Mouse (Mus musculus) forebrain, embryonic 16.5 days (tissue): ENCODE measurements around the gene Ppil6. TPM values are rescaled to one million over a fixed set of nuclear protein-coding genes. Genes with fewer than 3 reads are reported as not detected.

Source experiments
- ATAC-seq: fragments of 200-750 bp; cut with Nextera tagmentation; 2 replicates; pipeline ENCODE4 v1.8.0; 2017; ENCODE audit warnings: mild to moderate bottlenecking, moderate library complexity
- H3K27ac ChIP-seq: fragments of 300-500 bp; sonication (generic); 2 replicates; pipeline ENCODE4 v1.5.1; 2014; ENCODE audit warnings: low read length, control low read depth
- H3K27me3 ChIP-seq: fragments of 300-500 bp; sonication (generic); replicated peaks from 2 replicates; pipeline ENCODE4 v1.6.1; 2014; ENCODE audit warnings: low read length; ENCODE audit not compliant: control insufficient read depth, insufficient read depth
- H3K36me3 ChIP-seq: fragments of 300-500 bp; sonication (generic); 2 replicates; pipeline ENCODE4 v1.6.1; 2014; ENCODE audit not compliant: control insufficient read depth, insufficient read depth
- H3K4me1 ChIP-seq: fragments of 300-500 bp; sonication (generic); replicated peaks from 2 replicates; pipeline ENCODE4 v1.6.1; 2014; ENCODE audit warnings: low read length; ENCODE audit not compliant: control insufficient read depth, insufficient read depth
- H3K4me2 ChIP-seq: fragments of 300-500 bp; sonication (generic); 2 replicates; pipeline ENCODE4 v1.6.1; 2014; ENCODE audit warnings: mild to moderate bottlenecking, low read length, control low read depth
- H3K4me3 ChIP-seq: fragments of 300-500 bp; sonication (generic); replicated peaks from 2 replicates; pipeline ENCODE4 v1.5.1; 2014; ENCODE audit warnings: mild to moderate bottlenecking, low read length, control low read depth
- H3K9ac ChIP-seq: fragments of 300-500 bp; sonication (generic); replicated peaks from 2 replicates; pipeline ENCODE4 v1.6.1; 2014; ENCODE audit warnings: low read depth, low read length, control low read depth
- H3K9me3 ChIP-seq: fragments of 300-500 bp; sonication (generic); 2 replicates; pipeline ENCODE4 v1.6.1; 2016; ENCODE audit warnings: low read length; ENCODE audit not compliant: control insufficient read depth
- WGBS: fragments of 180-500 bp; shearing (Covaris S2); extraction: QIAGEN DNeasy Blood & Tissue Kit; methylation state at CpG from one replicate; pipeline ENCODE4 v1.1.7; 2014; 5-methylcytosine and 5-hydroxymethylcytosine counted together
- polyA plus RNA-seq: library from polyadenylated mRNA; unstranded; fragments of >200 nt; fragmentation: Nextera tagmentation; extraction: Ambion mirVana; gene quantifications from 2 replicates; pipeline ENCODE4 v1.2.1, GENCODE M21; 2015

The Ppil6 gene
- polyA plus RNA-seq, 1 experiment from 2014 or later, result 2.1 TPM

GRCm38 (mm10) chr10:41537983-41538330, 47.7 kb downstream of the Ppil6 start:
- Histone ChIP-seq H3K4me1 (no peaks in the 10 kb centered on the region), H3K9me3 (no peaks in the 10 kb centered on the region), H3K36me3 (peaks cover 10% of the 10 kb centered on the region; the same call in 1 of the 2 replicates), H3K9ac (no peak overlapping the region), H3K4me3 (no peak overlapping the region), H3K27ac (no peak overlapping the region), H3K4me2 (no peak overlapping the region), H3K27me3 (no peaks in the 10 kb centered on the region)
- ATAC-seq, result no peak
- WGBS, result 97% methylated on average over 3 of the region's 3 CpGs

GRCm38 (mm10) chr10:41538986-41539385, 48.7 kb downstream of the Ppil6 start:
- Histone ChIP-seq H3K4me2 (no peak overlapping the region), H3K4me3 (no peak overlapping the region), H3K9me3 (no peaks in the 10 kb centered on the region), H3K9ac (no peak overlapping the region), H3K4me1 (no peaks in the 10 kb centered on the region), H3K36me3 (0 out of 2 replicates have a peak, but pooled peaks cover 10% of the 10 kb centered on the region), H3K27ac (no peak overlapping the region), H3K27me3 (no peaks in the 10 kb centered on the region)
- ATAC-seq, result no peak
- 96% methylated on average over 4 of the region's 4 CpGs for WGBS

- H3K4me2 ChIP-seq, result no peak overlapping the region
- WGBS, result 96% methylated on average over 6 of the region's 6 CpGs
- no peak for ATAC-seq
- no peaks in the 10 kb centered on the region for H3K9me3 ChIP-seq
- no peak overlapping the region for H3K27ac ChIP-seq
- no peak overlapping the region for H3K9ac ChIP-seq
- no peak overlapping the region for H3K4me3 ChIP-seq
- peaks cover 5% of the 10 kb centered on the region; the same call in 1 of the 2 replicates for H3K4me1 ChIP-seq
- H3K36me3 ChIP-seq, result 0 out of 2 replicates have a peak, but pooled peaks cover 3% of the 10 kb centered on the region
- no peaks in the 10 kb centered on the region for H3K27me3 ChIP-seq
Measured at GRCm38 (mm10) chr10:41542057-41542456, 51.8 kb downstream of the Ppil6 start.

GRCm38 (mm10) chr10:41543439-41543838, 53.2 kb downstream of the Ppil6 start:
- H3K27me3 ChIP-seq, result no peaks in the 10 kb centered on the region
- no peak overlapping the region for H3K27ac ChIP-seq
- no peak overlapping the region for H3K4me3 ChIP-seq
- no peak overlapping the region for H3K4me2 ChIP-seq
- no peaks in the 10 kb centered on the region for H3K36me3 ChIP-seq
- 87% methylated on average over 4 of the region's 4 CpGs for WGBS
- no peak for ATAC-seq
- H3K9ac ChIP-seq, result no peak overlapping the region
- no peaks in the 10 kb centered on the region for H3K9me3 ChIP-seq
- H3K4me1 ChIP-seq, result peaks cover 5% of the 10 kb centered on the region; the same call in 1 of the 2 replicates

- Histone ChIP-seq H3K4me3 (no peak overlapping the region), H3K4me2 (no peak overlapping the region), H3K9me3 (no peaks in the 10 kb centered on the region), H3K36me3 (no peaks in the 10 kb centered on the region), H3K27ac (no peak overlapping the region), H3K9ac (no peak overlapping the region), H3K27me3 (no peaks in the 10 kb centered on the region), H3K4me1 (peaks cover 5% of the 10 kb centered on the region; the same call in 1 of the 2 replicates)
- ATAC-seq, result no peak
- WGBS, result 62% methylated on average over 2 of the region's 2 CpGs
Measured at GRCm38 (mm10) chr10:41543844-41544243, 53.6 kb downstream of the Ppil6 start.

- Histone ChIP-seq H3K4me2 (no peak overlapping the region), H3K9ac (no peak overlapping the region), H3K27me3 (no peaks in the 10 kb centered on the region), H3K27ac (no peak overlapping the region), H3K4me1 (peaks cover 5% of the 10 kb centered on the region; the same call in 1 of the 2 replicates), H3K4me3 (no peak overlapping the region), H3K36me3 (no peaks in the 10 kb centered on the region), H3K9me3 (peaks cover 5% of the 10 kb centered on the region)
- WGBS, result 2% methylated on average over 7 of the region's 7 CpGs
- ATAC-seq, result no peak
Measured at GRCm38 (mm10) chr10:41544481-41545190, 54.4 kb downstream of the Ppil6 start.

- no peak overlapping the region for H3K4me3 ChIP-seq
- peaks cover 5% of the 10 kb centered on the region for H3K9me3 ChIP-seq
- ATAC-seq, result no peak
- no peak overlapping the region for H3K4me2 ChIP-seq
- H3K27me3 ChIP-seq, result no peaks in the 10 kb centered on the region
- H3K9ac ChIP-seq, result no peak overlapping the region
- peaks cover 5% of the 10 kb centered on the region; the same call in 1 of the 2 replicates for H3K4me1 ChIP-seq
- no peaks in the 10 kb centered on the region for H3K36me3 ChIP-seq
- no peak overlapping the region for H3K27ac ChIP-seq
- WGBS, result 64% methylated on average over 7 of the region's 7 CpGs
Measured at GRCm38 (mm10) chr10:41545224-41545755, 55.1 kb downstream of the Ppil6 start.

- no peak overlapping the region for H3K27ac ChIP-seq
- H3K9me3 ChIP-seq, result peaks cover 5% of the 10 kb centered on the region
- H3K9ac ChIP-seq, result no peak overlapping the region
- WGBS, result 73% methylated on average over 13 of the region's 13 CpGs
- no peaks in the 10 kb centered on the region for H3K27me3 ChIP-seq
- no peak overlapping the region for H3K4me3 ChIP-seq
- no peak for ATAC-seq
- H3K4me1 ChIP-seq, result peaks cover 5% of the 10 kb centered on the region; the same call in 1 of the 2 replicates
- H3K36me3 ChIP-seq, result no peaks in the 10 kb centered on the region
- no peak overlapping the region for H3K4me2 ChIP-seq
Measured at GRCm38 (mm10) chr10:41546396-41547165, 56.3 kb downstream of the Ppil6 start.

- Histone ChIP-seq H3K36me3 (no peaks in the 10 kb centered on the region), H3K9me3 (peaks cover 5% of the 10 kb centered on the region), H3K4me1 (peaks cover 6% of the 10 kb centered on the region), H3K27me3 (no peaks in the 10 kb centered on the region), H3K4me2 (no peak overlapping the region), H3K4me3 (no peak overlapping the region), H3K27ac (no peak overlapping the region), H3K9ac (no peak overlapping the region)
- ATAC-seq, result no peak
- whole genome bisulfite sequencing, result 84% methylated on average over 7 of the region's 7 CpGs
Measured at GRCm38 (mm10) chr10:41550711-41551110, 60.5 kb downstream of the Ppil6 start.
